ENCODE assay signal across 22 mouse cellular contexts in genomic region chr13:110083961-110084360, GRCm38 (mm10).
DNase-seq lines count a peak whose midpoint lies in the region; ATAC-seq lines count a peak whose summit lies in the region.
"Had no signal": no experiment of that assay in that cellular context is flagged by ENCODE, and none has a peak within 500 bp of the region (broad histone marks: within the 10 kb centered on the region; RNA-seq: fewer than 3 reads in every experiment).

No protein-coding gene starts in this region.

- H3K4me1 ChIP-seq in forebrain, embryonic 15.5 days, result no peaks in the 10 kb centered on the region
- no peaks in the 10 kb centered on the region for H3K4me1 ChIP-seq in forebrain, embryonic 12.5 days
- no peaks in the 10 kb centered on the region for H3K4me1 ChIP-seq in megakaryocyte, embryonic 14.5 days
- H3K4me1 ChIP-seq: embryonic facial prominence, embryonic 12.5 days; embryonic facial prominence, embryonic 15.5 days; heart, embryonic 10.5 days; heart, embryonic 13.5 days; hindbrain, embryonic 12.5 days had no signal

- H3K27me3 ChIP-seq in forebrain, embryonic 15.5 days, result no peaks in the 10 kb centered on the region
- no peaks in the 10 kb centered on the region for H3K27me3 ChIP-seq in forebrain, embryonic 12.5 days
- H3K27me3 ChIP-seq in megakaryocyte, embryonic 14.5 days (replicated peaks), result no peaks in the 10 kb centered on the region
- H3K27me3 ChIP-seq: embryonic facial prominence, embryonic 12.5 days; embryonic facial prominence, embryonic 15.5 days; heart, embryonic 13.5 days; hindbrain, embryonic 12.5 days had no signal

- no peak overlapping the region for H3K4me3 ChIP-seq in forebrain, embryonic 15.5 days
- no peak overlapping the region for H3K4me3 ChIP-seq in forebrain, embryonic 12.5 days (replicated peaks)
- H3K4me3 ChIP-seq in megakaryocyte, embryonic 14.5 days (replicated peaks), result peak overlapping the region; percentile 62
- H3K4me3 ChIP-seq: embryonic facial prominence, embryonic 12.5 days; embryonic facial prominence, embryonic 15.5 days; heart, adult 2 months; heart, embryonic 10.5 days; heart, embryonic 13.5 days; hindbrain, embryonic 12.5 days had no signal

- no peaks in the 10 kb centered on the region for H3K9me3 ChIP-seq in forebrain, embryonic 15.5 days
- H3K9me3 ChIP-seq in forebrain, embryonic 12.5 days, result no peaks in the 10 kb centered on the region
- H3K9me3 ChIP-seq in megakaryocyte, embryonic 14.5 days, result no peaks in the 10 kb centered on the region
- H3K9me3 ChIP-seq: embryonic facial prominence, embryonic 12.5 days; embryonic facial prominence, embryonic 15.5 days; heart, embryonic 10.5 days; heart, embryonic 13.5 days; hindbrain, embryonic 12.5 days had no signal

- no peak overlapping the region for H3K9ac ChIP-seq in forebrain, embryonic 15.5 days (replicated peaks)
- no peak overlapping the region for H3K9ac ChIP-seq in forebrain, embryonic 12.5 days
- H3K9ac ChIP-seq: embryonic facial prominence, embryonic 12.5 days; embryonic facial prominence, embryonic 15.5 days; heart, embryonic 13.5 days; hindbrain, embryonic 12.5 days had no signal

- peak; percentile 68 for DNase-seq in brain, adult 2 months (ENCODE audit: low read depth, low spot score)
- no peak for DNase-seq in adrenal gland, adult 2 months
- DNase-seq: adrenal gland, adult 8-10 months; adrenal gland, postnatal 25 days; cerebellum, adult 11 months; gastrocnemius, postnatal 10 days; gastrocnemius, postnatal 36 days; heart, adult 2 months; heart, postnatal 14 days; heart, postnatal 4 days had no signal

- 0 out of 2 replicates have a peak, but pooled peaks have one; percentile 32 for ATAC-seq in forebrain, embryonic 15.5 days (replicated peaks)
- ATAC-seq in forebrain, embryonic 12.5 days (ENCODE audit: low FRiP score), result no peak
- no peak for ATAC-seq in megakaryocyte, adult 5-6 weeks (ENCODE audit: poor library complexity, severe bottlenecking)
- ATAC-seq: CD4-positive, CD25-positive, alpha-beta regulatory T cell, adult 4 months; forebrain, embryonic 16.5 days; intestine, postnatal 0 days had no signal

- H3K36me3 ChIP-seq in forebrain, embryonic 15.5 days, result no peaks in the 10 kb centered on the region
- H3K36me3 ChIP-seq in forebrain, embryonic 12.5 days (replicated peaks), result no peaks in the 10 kb centered on the region
- no peaks in the 10 kb centered on the region for H3K36me3 ChIP-seq in megakaryocyte, embryonic 14.5 days (replicated peaks; ENCODE audit: low read length)
- H3K36me3 ChIP-seq: embryonic facial prominence, embryonic 12.5 days; embryonic facial prominence, embryonic 15.5 days; heart, embryonic 10.5 days; heart, embryonic 13.5 days had no signal

- 93% methylated on average over 8 of the region's 8 CpGs for WGBS in forebrain, embryonic 15.5 days
- 90% methylated on average over 8 of the region's 8 CpGs for WGBS in forebrain, embryonic 12.5 days

- no peak overlapping the region for H3K4me2 ChIP-seq in forebrain, embryonic 15.5 days (replicated peaks)
- H3K4me2 ChIP-seq in forebrain, embryonic 12.5 days, result no peak overlapping the region
- H3K4me2 ChIP-seq: embryonic facial prominence, embryonic 12.5 days; embryonic facial prominence, embryonic 15.5 days; heart, embryonic 13.5 days; hindbrain, embryonic 12.5 days had no signal

- no peak overlapping the region for H3K27ac ChIP-seq in forebrain, embryonic 15.5 days (replicated peaks)
- H3K27ac ChIP-seq in forebrain, embryonic 12.5 days, result no peak overlapping the region
- H3K27ac ChIP-seq: embryonic facial prominence, embryonic 12.5 days; embryonic facial prominence, embryonic 15.5 days; heart, adult 2 months; heart, embryonic 10.5 days; heart, embryonic 13.5 days; hindbrain, embryonic 12.5 days had no signal
